Mouse (Mus musculus) midbrain, embryonic 11.5 days (tissue): Measurements from ENCODE around the gene Yju2. TPM values are rescaled to one million over a fixed set of nuclear protein-coding genes. Genes with fewer than 3 reads are reported as not detected.
A peak's percentile ranks its signal among the peaks of the same experiment; 100 is the strongest.

Experiments
- ATAC-seq: fragments of 200-750 bp; cut with Nextera tagmentation; 2 replicates; pipeline ENCODE4 v1.8.0; 2017; ENCODE audit warnings: moderate TSS enrichment, moderate library complexity; ENCODE audit not compliant: low FRiP score
- DNase-seq: peaks from one replicate; pipeline ENCODE4 v3.0.0; 2015; ENCODE audit warnings: low spot score; ENCODE audit errors: missing footprints
- H3K27ac ChIP-seq: fragments of 300-500 bp; sonication (generic); 2 replicates; pipeline ENCODE4 v1.5.1; 2014; ENCODE audit warnings: low read depth, low read length
- H3K27me3 ChIP-seq: fragments of 300-500 bp; sonication (generic); 2 replicates; pipeline ENCODE4 v1.6.1; 2014; ENCODE audit warnings: mild to moderate bottlenecking, low read length, moderate library complexity, mixed read lengths; ENCODE audit not compliant: control insufficient read depth, insufficient read depth
- H3K36me3 ChIP-seq: fragments of 300-500 bp; sonication (generic); 2 replicates; pipeline ENCODE4 v1.6.1; 2014; ENCODE audit warnings: mild to moderate bottlenecking, low read length, moderate library complexity, mixed read lengths; ENCODE audit not compliant: control insufficient read depth, insufficient read depth
- H3K4me1 ChIP-seq: fragments of 300-500 bp; sonication (generic); 2 replicates; pipeline ENCODE4 v1.6.1; 2014; ENCODE audit warnings: low read length; ENCODE audit not compliant: control insufficient read depth, insufficient read depth
- H3K4me2 ChIP-seq: fragments of 300-500 bp; sonication (generic); 2 replicates; pipeline ENCODE4 v1.6.1; 2014; ENCODE audit warnings: mild to moderate bottlenecking, moderate library complexity
- H3K4me3 ChIP-seq: fragments of 300-500 bp; sonication (generic); 2 replicates; pipeline ENCODE4 v1.5.1; 2014; ENCODE audit warnings: low read depth, low read length
- H3K9ac ChIP-seq: fragments of 300-500 bp; sonication (generic); 2 replicates; pipeline ENCODE4 v1.6.1; 2014; ENCODE audit warnings: low read length
- H3K9me3 ChIP-seq: fragments of 300-500 bp; sonication (generic); 2 replicates; pipeline ENCODE4 v1.6.1; 2016; ENCODE audit warnings: low read length; ENCODE audit not compliant: control insufficient read depth
- WGBS: fragments of 180-500 bp; shearing (Covaris S2); extraction: QIAGEN DNeasy Blood & Tissue Kit; methylation state at CpG from one replicate; pipeline ENCODE4 v1.1.7; 2014; 5-methylcytosine and 5-hydroxymethylcytosine counted together
- polyA plus RNA-seq: library from polyadenylated mRNA; unstranded; fragments of >200 nt; fragmentation: Nextera tagmentation; extraction: Ambion mirVana; gene quantifications from 2 replicates; pipeline ENCODE4 v1.2.1, GENCODE M21; 2014

Gene Yju2
- polyA plus RNA-seq, 1 experiment from 2014 or later = 24.4 TPM

DNA sequence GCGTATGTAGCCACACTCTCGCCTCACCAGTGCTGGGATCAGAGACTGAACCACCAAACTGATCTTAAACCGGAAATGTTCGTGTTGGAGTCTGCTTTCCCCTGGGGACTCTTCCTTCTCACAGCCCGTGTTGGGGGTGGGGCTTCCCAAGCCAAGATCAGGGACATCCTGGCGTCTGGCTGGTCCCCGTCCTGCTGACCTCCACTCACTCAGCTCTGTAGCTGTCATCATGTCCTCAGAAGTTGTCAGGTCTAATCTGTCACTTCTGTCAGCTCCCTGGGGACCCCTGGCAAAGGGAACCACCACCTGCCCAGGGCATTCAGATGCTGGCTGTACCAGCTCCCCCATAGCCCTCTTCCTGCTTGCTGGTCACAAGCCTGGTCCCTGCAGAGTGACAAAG, 9.3 kb downstream of the Yju2 start:
- peaks cover 12% of the 10 kb centered on the region for H3K36me3 ChIP-seq
- H3K9me3 ChIP-seq = no peaks in the 10 kb centered on the region
- H3K27me3 ChIP-seq = no peaks in the 10 kb centered on the region
- H3K4me1 ChIP-seq = peaks cover 10% of the 10 kb centered on the region
- H3K4me2 ChIP-seq = no peak overlapping the region
- 72% methylated on average over 7 of the region's 7 CpGs for WGBS
- H3K4me3 ChIP-seq = no peak overlapping the region
- ATAC-seq (no peak), DNase-seq (no peak)
- H3K9ac ChIP-seq = no peak overlapping the region
- no peak overlapping the region for H3K27ac ChIP-seq

DNA sequence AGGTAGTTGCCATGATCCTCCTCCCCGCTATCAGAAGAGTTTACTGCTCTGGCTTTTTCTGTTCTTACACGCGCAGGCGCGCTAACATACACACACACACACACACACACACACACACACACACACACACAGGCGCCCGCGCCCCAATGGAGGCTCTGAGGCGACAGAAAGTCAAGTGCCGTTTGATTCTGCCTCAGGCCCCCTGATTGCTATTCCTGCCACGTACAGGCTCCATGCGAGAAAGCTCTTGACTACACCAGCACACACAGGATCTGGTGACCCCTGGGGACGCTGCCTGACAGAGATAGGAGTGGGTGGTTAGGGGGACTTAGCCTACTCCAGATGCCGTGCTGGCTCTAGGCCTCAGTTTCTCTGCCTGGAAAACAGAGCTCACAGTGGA, 10.7 kb downstream of the Yju2 start:
- 29% methylated on average over 14 of the region's 14 CpGs for WGBS
- H3K27ac ChIP-seq = peak overlapping the region; percentile 93
- peak; percentile 72 for ATAC-seq
- H3K9me3 ChIP-seq = no peaks in the 10 kb centered on the region
- H3K36me3 ChIP-seq = peaks cover 9% of the 10 kb centered on the region
- H3K4me1 ChIP-seq = peaks cover 10% of the 10 kb centered on the region
- peak; percentile 99 for DNase-seq
- no peaks in the 10 kb centered on the region for H3K27me3 ChIP-seq
- peak overlapping the region; percentile 81 for H3K9ac ChIP-seq
- H3K4me2 ChIP-seq = peak overlapping the region; percentile 68; the same call in 1 of the 2 replicates
- H3K4me3 ChIP-seq = no peak overlapping the region

GRCm38 (mm10) chr17:55969966-55970891, 11.3 kb downstream of the Yju2 start, which contains the start of gene Shd:
Shd (plus strand) TSS chr17:55970467.
- Histone ChIP-seq H3K4me2 (peak within 1 kb of the TSS; percentile 68), H3K27me3 (no peaks in the 10 kb centered on the region), H3K9me3 (no peaks in the 10 kb centered on the region), H3K4me1 (peaks cover 10% of the 10 kb centered on the region), H3K9ac (peak within 1 kb of the TSS; percentile 81), H3K36me3 (peaks cover 6% of the 10 kb centered on the region), H3K4me3 (peak within 1 kb of the TSS; percentile 52), H3K27ac (peak within 1 kb of the TSS; percentile 93)
- DNase-seq = peak; percentile 98
- ATAC-seq = peak; percentile 85
- 8% methylated on average over 51 of the region's 55 CpGs for WGBS

DNA sequence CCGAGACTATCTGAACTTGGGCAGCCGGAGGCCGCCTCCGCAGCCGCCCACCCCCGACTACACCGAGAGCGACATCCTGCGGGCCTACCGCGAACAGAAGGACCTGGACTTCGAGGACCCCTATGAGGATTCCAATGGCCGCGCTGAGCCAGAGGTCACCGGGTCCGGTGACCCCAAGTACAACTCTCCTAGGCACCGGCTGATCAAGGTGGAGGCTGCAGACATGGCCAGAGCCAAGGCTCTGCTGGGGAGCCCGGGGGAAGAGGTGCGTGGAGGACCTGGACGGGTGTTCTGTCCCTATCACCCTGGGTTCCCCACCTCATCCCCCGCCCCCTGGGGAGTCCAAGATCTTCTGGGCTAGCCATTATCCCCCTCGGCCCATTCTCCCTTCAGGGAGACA, 12.6 kb downstream of the Yju2 start:
- Histone ChIP-seq H3K4me1 (peaks cover 10% of the 10 kb centered on the region), H3K4me3 (peak overlapping the region; percentile 52), H3K36me3 (0 out of 2 replicates have a peak, but pooled peaks cover 3% of the 10 kb centered on the region), H3K4me2 (peak overlapping the region; percentile 68), H3K9ac (peak overlapping the region; percentile 81), H3K9me3 (no peaks in the 10 kb centered on the region), H3K27me3 (no peaks in the 10 kb centered on the region), H3K27ac (no peak overlapping the region)
- ATAC-seq (no peak), DNase-seq (no peak)
- 16% methylated on average over 22 of the region's 22 CpGs for WGBS

DNA sequence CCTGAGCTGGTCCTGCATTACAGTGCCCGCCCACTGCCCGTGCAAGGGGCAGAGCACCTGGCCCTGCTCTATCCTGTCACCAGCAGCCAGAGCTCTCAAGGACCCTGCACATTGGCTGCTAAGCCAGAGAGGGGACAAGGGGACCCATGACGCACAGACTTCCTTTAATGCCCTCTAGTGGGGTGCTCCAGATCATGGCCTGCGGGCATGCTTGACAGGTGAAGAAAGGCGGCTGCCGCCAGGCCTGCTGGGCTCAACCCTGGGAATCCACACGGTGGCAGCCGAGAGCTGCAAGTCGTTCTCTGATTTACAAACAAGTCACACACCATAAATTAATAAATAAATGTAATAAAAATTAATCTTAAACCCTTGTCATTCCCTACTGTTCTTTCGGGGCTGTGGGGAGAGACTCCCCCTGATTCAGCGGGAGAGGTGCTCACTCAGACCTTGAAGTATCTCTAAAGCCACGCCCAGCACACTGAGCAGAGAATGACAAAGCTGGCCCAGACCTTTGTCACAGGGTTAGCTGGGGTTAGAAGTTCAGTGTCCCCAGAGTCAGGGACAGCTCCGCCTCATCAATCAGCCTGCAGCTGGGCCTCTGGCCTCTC, 17.5 kb downstream of the Yju2 start:
- H3K9me3 ChIP-seq = no peaks in the 10 kb centered on the region
- no peak overlapping the region for H3K9ac ChIP-seq
- H3K27ac ChIP-seq = peak overlapping the region; percentile 30; the same call in 1 of the 2 replicates
- 21% methylated on average over 13 of the region's 13 CpGs for WGBS
- no peaks in the 10 kb centered on the region for H3K36me3 ChIP-seq
- no peak overlapping the region for H3K4me3 ChIP-seq
- H3K27me3 ChIP-seq = no peaks in the 10 kb centered on the region; the same call in 1 of the 2 replicates
- peaks cover 6% of the 10 kb centered on the region for H3K4me1 ChIP-seq
- DNase-seq = peak; percentile 91
- ATAC-seq = peak; percentile 79
- no peak overlapping the region for H3K4me2 ChIP-seq

DNA sequence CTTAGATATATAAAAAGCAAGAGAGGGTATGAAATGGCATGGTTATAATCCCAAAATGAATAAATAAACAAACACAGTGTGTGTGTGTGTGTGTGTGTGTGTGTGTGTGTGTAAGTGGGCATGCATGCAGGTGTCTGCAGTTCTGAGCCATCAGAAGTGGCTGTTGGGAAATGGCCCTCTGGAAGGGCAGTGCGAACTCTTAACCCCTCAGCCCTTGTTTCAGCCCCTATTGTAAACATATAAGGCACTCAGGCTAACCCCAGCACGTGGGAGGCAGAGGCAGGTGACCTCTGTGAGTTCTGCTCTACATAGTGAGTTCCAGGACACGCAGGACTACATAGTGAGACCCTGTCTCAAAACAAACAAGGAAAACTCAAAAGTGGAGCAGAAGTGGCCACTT, 18.4 kb downstream of the Yju2 start:
- ATAC-seq (no peak), DNase-seq (no peak)
- Histone ChIP-seq H3K4me3 (no peak overlapping the region), H3K27ac (0 out of 2 replicates have a peak overlapping the region, but pooled peaks have one; percentile 30), H3K4me1 (peaks cover 4% of the 10 kb centered on the region), H3K9me3 (no peaks in the 10 kb centered on the region), H3K4me2 (no peak overlapping the region), H3K9ac (no peak overlapping the region), H3K27me3 (no peaks in the 10 kb centered on the region; the same call in 1 of the 2 replicates), H3K36me3 (no peaks in the 10 kb centered on the region)
- WGBS = 70% methylated on average over 3 of the region's 3 CpGs

- Histone ChIP-seq H3K4me2 (peak within 1 kb of the TSS; percentile 77), H3K9me3 (no peaks in the 10 kb centered on the region), H3K4me1 (peaks cover 6% of the 10 kb centered on the region), H3K36me3 (no peaks in the 10 kb centered on the region), H3K4me3 (peak within 1 kb of the TSS; percentile 74), H3K27ac (no peak within 1 kb of the TSS), H3K9ac (peak within 1 kb of the TSS; percentile 75), H3K27me3 (no peaks in the 10 kb centered on the region)
- peak; percentile 86 for ATAC-seq
- peak; percentile 97 for DNase-seq
- 8% methylated on average over 33 of the region's 35 CpGs for WGBS
Measured at GRCm38 (mm10) chr17:55986030-55986961, 27.4 kb downstream of the Yju2 start, which contains the start of gene Fsd1. Fsd1 (plus strand) TSS chr17:55986509.

DNA sequence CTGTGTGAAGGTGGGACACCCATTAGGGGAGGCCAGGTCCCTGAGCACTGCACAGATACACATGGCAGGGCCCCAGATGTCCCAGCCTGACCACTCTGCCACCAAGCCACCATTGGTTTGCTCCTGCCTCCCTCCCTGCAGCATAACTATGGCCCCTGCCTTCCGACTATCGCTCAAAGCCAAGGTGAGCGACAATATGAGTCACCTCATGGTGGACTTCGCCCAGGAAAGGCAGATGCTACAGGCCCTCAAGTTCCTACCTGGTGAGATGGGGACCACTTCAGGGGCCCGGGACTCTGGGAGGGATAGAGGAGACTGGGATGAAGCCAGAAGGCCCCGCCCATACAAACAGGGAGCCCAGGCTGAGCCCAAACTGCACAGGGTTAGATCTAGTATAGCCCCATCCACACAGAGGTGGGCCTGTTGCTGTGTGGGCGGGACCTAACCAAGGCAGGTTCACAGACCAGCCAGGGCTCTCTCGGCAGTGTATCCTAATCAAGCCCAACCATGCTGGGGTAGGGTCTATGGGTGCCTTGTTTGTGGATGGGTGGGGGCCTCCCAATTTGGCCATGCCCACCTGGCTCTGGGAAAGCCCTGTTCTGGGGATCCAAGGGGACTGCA, 31.5 kb downstream of the Yju2 start:
- Histone ChIP-seq H3K27me3 (no peaks in the 10 kb centered on the region), H3K4me3 (no peak overlapping the region), H3K27ac (no peak overlapping the region), H3K36me3 (no peaks in the 10 kb centered on the region), H3K9ac (no peak overlapping the region), H3K4me1 (peaks cover 6% of the 10 kb centered on the region), H3K4me2 (no peak overlapping the region), H3K9me3 (no peaks in the 10 kb centered on the region)
- WGBS = 89% methylated on average over 8 of the region's 8 CpGs
- no peak for DNase-seq
- no peak for ATAC-seq
